Mouse (Mus musculus) kidney, adult 8-10 months (tissue): ENCODE results near the gene Als2cl.
A peak's percentile ranks its signal among the peaks of the same experiment; 100 is the strongest.

ENCODE experiments used
- DNase-seq, 2 experiments: peaks; one replicate each; pipeline ENCODE4 v3.0.0; 2022

Gene Als2cl

GRCm38 (mm10) chr9:110920665-110921419 is 41.2 kb downstream of the Als2cl start:
- DNase-seq, result no peak

DNA sequence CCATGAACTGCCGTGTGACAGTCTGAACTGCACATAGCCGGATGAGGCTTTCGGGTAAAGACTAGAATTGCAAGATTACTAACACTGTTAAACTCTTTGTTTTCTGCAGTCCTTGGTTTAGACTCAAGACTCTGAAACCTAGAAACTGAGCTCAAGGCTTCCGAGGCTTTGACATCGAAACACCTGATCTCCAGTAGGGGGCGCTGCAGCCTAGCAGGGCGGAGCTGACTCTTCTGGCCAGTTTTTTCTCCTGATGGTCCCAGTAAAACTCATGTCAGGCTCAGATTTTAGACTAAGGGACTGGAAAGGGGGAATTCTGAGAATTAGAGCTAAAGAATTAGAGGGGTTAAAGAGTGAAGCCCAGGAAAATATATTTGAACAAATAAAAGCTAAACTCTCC is 43.1 kb downstream of the Als2cl start:
- peak; percentile 26 to 64 for DNase-seq

GRCm38 (mm10) chr9:110931573-110931972 is 51.9 kb downstream of the Als2cl start:
- no peak for DNase-seq

DNA sequence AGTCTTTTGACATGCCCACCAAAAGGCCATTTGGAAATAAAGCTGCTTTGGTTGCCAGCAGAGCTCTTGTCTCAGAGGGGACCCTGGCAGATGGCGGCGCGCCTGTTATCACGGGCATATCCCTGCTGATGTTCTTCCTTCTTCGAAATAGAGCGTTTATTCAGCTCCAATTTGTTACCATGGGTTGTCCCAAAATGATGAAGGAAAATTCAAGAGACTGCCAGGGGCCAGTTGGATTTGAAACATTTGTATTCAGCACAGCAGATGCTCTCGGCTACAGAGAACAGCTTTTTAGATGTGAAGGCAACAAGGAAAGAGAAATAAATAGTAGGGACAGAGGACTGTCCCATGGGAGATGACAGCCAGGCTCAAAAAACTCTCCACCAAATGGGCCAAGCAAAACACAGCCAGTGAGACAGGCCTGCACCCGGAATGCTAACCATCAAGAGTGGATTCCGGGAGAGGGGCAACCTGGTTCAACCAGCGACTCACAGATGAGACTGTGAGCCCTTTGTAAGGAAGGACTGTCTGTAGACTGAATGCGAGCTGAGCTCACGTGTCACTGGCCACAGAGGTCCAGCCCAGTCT is 54.3 kb downstream of the Als2cl start:
- DNase-seq, result peak in 1 of 2 experiments; percentile 6

DNA sequence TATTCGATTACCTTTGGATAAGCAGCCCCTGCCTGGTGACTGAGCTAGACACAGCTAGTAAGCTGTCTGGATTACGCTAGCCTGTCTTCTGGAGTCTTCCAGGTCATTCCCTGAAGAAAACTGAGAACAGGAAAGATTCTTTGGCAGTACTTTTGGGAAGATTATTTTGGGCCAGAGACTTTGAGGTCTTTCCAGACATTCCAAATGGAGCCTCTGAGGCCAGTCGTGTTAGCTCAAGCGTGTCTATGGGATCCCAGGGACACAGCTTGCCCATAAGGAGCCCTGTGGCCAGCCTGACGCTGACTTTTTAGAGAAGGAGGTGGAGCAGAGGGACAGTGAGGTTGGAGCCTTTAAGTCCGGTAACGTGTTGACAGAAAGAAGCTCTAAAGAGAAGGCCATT is 56.3 kb downstream of the Als2cl start:
- no peak for DNase-seq

DNA sequence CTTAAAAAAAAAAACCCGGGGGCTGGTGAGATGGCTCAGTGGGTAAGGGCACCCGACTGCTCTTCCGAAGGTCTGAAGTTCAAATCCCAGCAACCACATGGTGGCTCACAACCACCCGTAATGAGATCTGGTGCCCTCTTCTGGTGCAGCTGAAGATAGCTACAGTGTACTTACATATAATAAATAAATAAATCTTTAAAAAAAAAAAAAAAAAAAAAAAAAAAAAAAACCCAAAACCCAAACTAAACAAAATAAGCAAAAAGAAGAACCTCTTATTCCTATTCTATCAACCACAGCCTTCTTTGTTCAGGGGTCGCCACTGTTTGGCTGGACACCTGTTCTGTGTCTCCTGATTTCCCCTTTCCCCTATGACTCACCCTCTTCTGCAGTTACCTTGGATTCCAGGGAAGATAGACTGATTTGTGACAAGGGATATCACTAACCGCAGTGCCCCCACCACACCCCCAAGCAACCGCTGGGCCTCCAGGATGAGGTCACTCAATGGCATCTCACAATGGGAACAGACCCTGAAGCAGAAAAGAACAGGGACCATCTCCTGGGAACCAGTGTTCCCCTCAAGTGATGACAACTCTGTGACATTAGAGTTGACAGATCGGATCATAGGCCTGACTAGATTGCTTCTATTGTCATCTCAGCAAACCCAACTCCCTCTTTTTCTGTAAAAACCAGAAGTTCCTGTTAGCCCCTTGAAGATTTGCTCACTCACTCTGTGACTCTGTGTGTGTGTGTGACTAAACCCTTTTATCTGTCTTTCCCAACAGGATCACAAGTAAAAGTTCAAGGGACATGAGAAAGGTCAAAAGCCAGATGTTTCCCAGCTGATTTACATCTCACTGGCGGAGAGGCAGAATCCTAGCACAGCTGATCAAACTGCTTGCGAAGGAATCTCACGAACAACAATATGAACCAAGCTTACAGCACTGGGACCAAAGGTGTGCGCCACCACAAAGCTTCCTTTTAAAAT is 58.1 kb downstream of the Als2cl start:
- no peak for DNase-seq

GRCm38 (mm10) chr9:110944265-110944664 is 64.6 kb downstream of the Als2cl start:
- no peak for DNase-seq

DNA sequence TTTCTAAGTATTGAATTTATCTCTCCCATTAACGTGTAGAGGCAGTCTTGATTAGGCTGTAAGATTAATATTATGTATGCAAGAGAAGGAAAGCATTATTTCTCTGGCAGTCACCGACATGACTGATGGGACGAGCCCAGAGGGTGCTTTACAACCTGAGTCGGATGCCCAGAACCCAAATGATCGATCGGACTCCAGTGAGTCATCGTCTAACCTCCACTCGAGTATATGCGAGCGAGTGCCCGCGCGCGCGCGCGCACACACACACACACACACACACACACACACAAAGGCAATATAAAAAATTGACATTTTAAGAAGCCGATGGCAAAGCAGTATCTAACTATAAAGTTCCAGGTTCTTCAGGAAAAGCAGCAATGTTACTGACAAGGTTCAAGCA is 65.7 kb downstream of the Als2cl start:
- DNase-seq, result no peak

GRCm38 (mm10) chr9:110945926-110946325 is 66.3 kb downstream of the Als2cl start, which contains the start of gene Tdgf1:
TSS of gene Tdgf1 (minus strand) at chr9:110946158.
- DNase-seq, result no peak

DNA sequence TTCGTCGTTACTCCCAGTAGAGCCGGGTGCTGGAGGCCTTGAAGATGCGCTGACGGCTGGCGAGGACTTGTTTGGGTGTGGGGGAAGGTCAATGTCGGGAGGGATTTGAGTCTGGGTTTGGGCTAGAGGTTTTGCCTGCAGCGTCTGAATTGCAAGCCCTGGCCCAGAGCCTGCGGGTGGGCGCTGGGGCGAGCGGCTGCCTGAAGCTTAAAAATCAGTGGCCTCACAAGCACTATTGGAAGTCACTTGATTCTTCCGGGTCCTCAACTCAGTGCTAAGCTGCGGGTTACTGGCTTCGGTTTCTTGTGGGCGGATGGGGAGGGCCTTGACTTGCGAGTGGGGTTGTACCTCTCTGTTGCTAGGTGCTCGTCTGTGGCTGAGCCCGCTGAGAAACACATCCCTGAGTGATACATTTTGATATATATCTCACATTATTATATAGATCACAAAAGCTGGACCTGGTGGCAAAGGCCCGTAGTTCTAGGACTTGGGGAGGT is 66.9 kb downstream of the Als2cl start:
- DNase-seq, result no peak

DNA sequence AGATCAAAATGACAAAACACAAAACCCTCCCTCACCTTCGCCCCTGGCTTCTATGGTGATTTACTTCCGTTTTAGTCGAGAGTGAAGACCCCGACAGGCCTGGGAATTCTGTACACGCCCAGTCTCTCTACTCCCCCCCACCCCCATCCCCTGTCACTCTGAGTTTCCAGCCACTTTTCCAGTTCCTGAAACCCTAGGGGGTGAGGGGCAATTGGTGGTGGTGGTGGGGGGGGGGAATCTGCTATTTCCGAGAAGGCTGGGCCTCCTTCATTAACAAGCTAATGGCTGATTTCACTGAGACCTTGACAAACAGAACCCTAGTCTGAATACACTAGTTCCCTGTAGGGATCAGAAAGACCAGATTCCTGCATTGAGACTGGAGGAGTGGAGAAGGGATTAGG is 67.6 kb downstream of the Als2cl start:
- DNase-seq, result no peak

DNA sequence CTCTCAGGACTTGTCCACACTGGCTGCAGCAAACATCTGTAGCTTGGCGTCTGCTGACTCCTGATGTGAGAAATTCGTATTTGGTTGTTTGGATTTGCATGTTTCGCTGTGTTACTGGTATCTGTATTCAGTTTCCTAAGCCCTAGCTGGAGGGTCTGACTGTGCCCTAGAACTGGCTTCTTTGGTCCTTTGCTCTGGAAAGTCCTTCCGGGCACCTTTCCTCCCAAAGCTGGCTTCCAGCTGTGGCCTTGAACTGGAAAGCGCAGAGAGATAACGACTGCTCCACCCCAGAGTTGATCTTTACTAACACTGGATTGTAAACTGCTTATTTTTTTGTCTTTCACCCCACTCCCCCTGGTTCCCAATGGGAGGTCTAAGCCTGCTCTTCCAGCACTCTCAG is 68.2 kb downstream of the Als2cl start:
- no peak for DNase-seq

DNA sequence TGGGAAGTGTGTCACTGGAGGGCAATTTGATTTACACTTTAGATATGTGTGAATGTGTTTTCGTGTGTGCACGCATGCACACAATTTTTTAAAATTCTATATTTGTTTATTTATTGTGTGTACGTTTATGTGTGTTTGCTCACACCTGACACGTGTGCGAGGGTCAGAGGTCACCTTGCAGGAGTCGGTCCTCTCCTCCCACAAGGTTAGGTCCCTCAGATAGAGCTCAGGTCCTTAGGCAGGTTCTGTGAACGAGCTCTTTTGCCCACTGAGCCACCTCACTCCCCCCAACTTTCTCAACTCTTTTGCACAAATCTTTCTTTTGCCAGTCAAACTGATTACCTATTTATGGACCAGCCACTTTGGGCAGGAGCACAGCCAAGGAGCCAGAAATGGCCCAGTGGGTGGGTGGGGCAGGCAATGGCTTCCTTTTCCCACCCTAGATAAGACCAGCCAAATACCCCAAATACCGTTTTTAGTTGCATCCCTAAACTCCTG is 69.2 kb downstream of the Als2cl start:
- DNase-seq, result no peak

GRCm38 (mm10) chr9:110950109-110950508 is 70.4 kb downstream of the Als2cl start:
- DNase-seq, result no peak
